Mouse (Mus musculus) neural tube, embryonic 14.5 days (tissue): Measurements from ENCODE around the gene Neurl4. TPM values are rescaled to one million over a fixed set of nuclear protein-coding genes. Genes with fewer than 3 reads are reported as not detected.
"Not testable (repeated sequence)": the region's sequence is repeated elsewhere in the genome, so short reads cannot be mapped to it uniquely, and the experiment has no call there.

Source experiments
- ATAC-seq: fragments of 200-750 bp; cut with Nextera tagmentation; 2 replicates; pipeline ENCODE4 v1.8.0; 2017; ENCODE audit warnings: low read depth, mild to moderate bottlenecking, moderate TSS enrichment, moderate library complexity
- H3K27ac ChIP-seq: fragments of 300-500 bp; sonication (generic); 2 replicates; pipeline ENCODE4 v1.5.1; 2014; ENCODE audit warnings: low read depth, mild to moderate bottlenecking, control low read depth, low read length, moderate library complexity, mixed read lengths
- H3K27me3 ChIP-seq: fragments of 300-500 bp; sonication (generic); 2 replicates; pipeline ENCODE4 v1.6.1; 2014; ENCODE audit warnings: low read length; ENCODE audit not compliant: control insufficient read depth, insufficient read depth
- H3K36me3 ChIP-seq: fragments of 300-500 bp; sonication (generic); 2 replicates; pipeline ENCODE4 v1.6.1; 2014; ENCODE audit warnings: low read length, mixed read lengths; ENCODE audit not compliant: control insufficient read depth, insufficient read depth
- H3K4me1 ChIP-seq: fragments of 300-500 bp; sonication (generic); 2 replicates; pipeline ENCODE4 v1.6.1; 2014; ENCODE audit warnings: low read length; ENCODE audit not compliant: control insufficient read depth, insufficient read depth
- H3K4me2 ChIP-seq: fragments of 300-500 bp; sonication (generic); 2 replicates; pipeline ENCODE4 v1.6.1; 2014; ENCODE audit warnings: mild to moderate bottlenecking, low read depth, low read length, control low read depth
- H3K4me3 ChIP-seq: fragments of 300-500 bp; sonication (generic); 2 replicates; pipeline ENCODE4 v1.5.1; 2014; ENCODE audit warnings: low read depth, low read length, control low read depth, mixed read lengths
- H3K9ac ChIP-seq: fragments of 300-500 bp; sonication (generic); replicated peaks from 2 replicates; pipeline ENCODE4 v1.6.1; 2014; ENCODE audit warnings: low read depth, mild to moderate bottlenecking, control low read depth, low read length, mixed read lengths
- H3K9me3 ChIP-seq: fragments of 300-500 bp; sonication (generic); 2 replicates; pipeline ENCODE4 v1.6.1; 2016; ENCODE audit warnings: low read length; ENCODE audit not compliant: control insufficient read depth
- WGBS: fragments of 180-500 bp; shearing (Covaris S2); extraction: QIAGEN DNeasy Blood & Tissue Kit; methylation state at CpG from one replicate; pipeline ENCODE4 v1.1.7; 2014; 5-methylcytosine and 5-hydroxymethylcytosine counted together
- polyA plus RNA-seq: library from polyadenylated mRNA; unstranded; fragments of >200 nt; fragmentation: Nextera tagmentation; extraction: Ambion mirVana; gene quantifications from 2 replicates; pipeline ENCODE4 v1.2.1, GENCODE M21; 2014

Gene Neurl4
- 26.2 and 27.8 TPM in 2 replicates for polyA plus RNA-seq

- ATAC-seq = peak; percentile 95
- peak within 1 kb of the TSS; percentile 88 for H3K4me2 ChIP-seq
- H3K36me3 ChIP-seq = peaks cover 17% of the 10 kb centered on the region
- no peaks in the 10 kb centered on the region for H3K27me3 ChIP-seq
- peak within 1 kb of the TSS; percentile 97 for H3K27ac ChIP-seq
- WGBS = under 1% methylated on average over 38 of the region's 38 CpGs
- H3K4me3 ChIP-seq = peak within 1 kb of the TSS; percentile 80
- no peaks in the 10 kb centered on the region for H3K9me3 ChIP-seq
- H3K4me1 ChIP-seq = peaks cover 23% of the 10 kb centered on the region
- peak within 1 kb of the TSS; percentile 96 for H3K9ac ChIP-seq
Measured at GRCm38 (mm10) chr11:69900471-69901405, at the start of gene Neurl4, which contains the start of gene 2810408A11Rik. Neurl4 (plus strand) TSS chr11:69901072. 2810408A11Rik (minus strand) TSS chr11:69900987.

- Histone ChIP-seq H3K27ac (no peak overlapping the region), H3K4me1 (0 out of 2 replicates have a peak, but pooled peaks cover 2% of the 10 kb centered on the region), H3K9ac (no peak overlapping the region), H3K4me3 (no peak overlapping the region), H3K36me3 (peaks cover 9% of the 10 kb centered on the region; the same call in 1 of the 2 replicates), H3K4me2 (no peak overlapping the region), H3K9me3 (no peaks in the 10 kb centered on the region), H3K27me3 (peaks cover 7% of the 10 kb centered on the region; the same call in 1 of the 2 replicates)
- 68% methylated on average over 7 of the region's 7 CpGs for WGBS
- ATAC-seq = no peak
Measured at GRCm38 (mm10) chr11:69853994-69854393, 46.9 kb upstream of the Neurl4 start.

- WGBS = 88% methylated on average over 10 of the region's 10 CpGs
- H3K4me2 ChIP-seq = no peak overlapping the region
- no peaks in the 10 kb centered on the region for H3K9me3 ChIP-seq
- H3K27ac ChIP-seq = no peak overlapping the region
- H3K4me1 ChIP-seq = 0 out of 2 replicates have a peak, but pooled peaks cover 2% of the 10 kb centered on the region
- H3K4me3 ChIP-seq = no peak overlapping the region
- peaks cover 10% of the 10 kb centered on the region; the same call in 1 of the 2 replicates for H3K27me3 ChIP-seq
- no peak for ATAC-seq
- no peak overlapping the region for H3K9ac ChIP-seq
- H3K36me3 ChIP-seq = peaks cover 9% of the 10 kb centered on the region; the same call in 1 of the 2 replicates
Measured at GRCm38 (mm10) chr11:69854680-69855079, 46.2 kb upstream of the Neurl4 start.

- peak; percentile 66; the same call in 1 of the 2 replicates for ATAC-seq
- H3K9me3 ChIP-seq = no peaks in the 10 kb centered on the region
- no peak overlapping the region for H3K4me2 ChIP-seq
- H3K27ac ChIP-seq = no peak overlapping the region
- peaks cover 10% of the 10 kb centered on the region; the same call in 1 of the 2 replicates for H3K27me3 ChIP-seq
- WGBS = 24% methylated on average over 16 of the region's 16 CpGs
- peaks cover 8% of the 10 kb centered on the region; the same call in 1 of the 2 replicates for H3K36me3 ChIP-seq
- H3K4me3 ChIP-seq = no peak overlapping the region
- 0 out of 2 replicates have a peak, but pooled peaks cover 2% of the 10 kb centered on the region for H3K4me1 ChIP-seq
- no peak overlapping the region for H3K9ac ChIP-seq
Measured at GRCm38 (mm10) chr11:69855347-69855746, 45.5 kb upstream of the Neurl4 start.

- H3K27ac ChIP-seq = no peak within 1 kb of the TSS
- no peaks in the 10 kb centered on the region for H3K4me1 ChIP-seq
- no peak within 1 kb of the TSS for H3K9ac ChIP-seq
- no peak for ATAC-seq
- H3K9me3 ChIP-seq = no peaks in the 10 kb centered on the region
- peaks cover 10% of the 10 kb centered on the region; the same call in 1 of the 2 replicates for H3K27me3 ChIP-seq
- no peaks in the 10 kb centered on the region for H3K36me3 ChIP-seq
- H3K4me2 ChIP-seq = no peak within 1 kb of the TSS
- no peak within 1 kb of the TSS for H3K4me3 ChIP-seq
- 19% methylated on average over 30 of the region's 30 CpGs for WGBS
Measured at GRCm38 (mm10) chr11:69858113-69858998, 42.5 kb upstream of the Neurl4 start, which contains the start of gene Tnk1. Tnk1 (minus strand) TSS chr11:69858730.

GRCm38 (mm10) chr11:69863729-69864128 lies 37.1 kb upstream of the Neurl4 start:
- not testable (repeated sequence) for H3K36me3 ChIP-seq, ATAC-seq, H3K4me3 ChIP-seq, H3K9ac ChIP-seq, H3K27ac ChIP-seq, H3K27me3 ChIP-seq, H3K4me2 ChIP-seq, H3K9me3 ChIP-seq, H3K4me1 ChIP-seq
- WGBS = 68% methylated on average over 3 of the region's 3 CpGs

GRCm38 (mm10) chr11:69864138-69864860 lies 36.6 kb upstream of the Neurl4 start:
- 46% methylated on average over 8 of the region's 8 CpGs for WGBS
- H3K4me1 ChIP-seq = no peaks in the 10 kb centered on the region
- 0 out of 2 replicates have a peak, but pooled peaks cover under 1% of the 10 kb centered on the region for H3K27me3 ChIP-seq
- no peak for ATAC-seq
- no peaks in the 10 kb centered on the region for H3K9me3 ChIP-seq
- no peak overlapping the region for H3K4me3 ChIP-seq
- no peaks in the 10 kb centered on the region for H3K36me3 ChIP-seq
- no peak overlapping the region for H3K4me2 ChIP-seq
- no peak overlapping the region for H3K27ac ChIP-seq
- H3K9ac ChIP-seq = no peak overlapping the region

GRCm38 (mm10) chr11:69865561-69865960 lies 35.3 kb upstream of the Neurl4 start:
- no peak overlapping the region for H3K4me3 ChIP-seq
- 78% methylated on average over 9 of the region's 9 CpGs for WGBS
- no peak for ATAC-seq

More at GRCm38 (mm10) chr11:69865561-69865960, 35.3 kb upstream of the Neurl4 start:
- Histone ChIP-seq H3K4me1 (no peaks in the 10 kb centered on the region), H3K27ac (no peak overlapping the region), H3K9ac (no peak overlapping the region), H3K4me2 (no peak overlapping the region), H3K27me3 (no peaks in the 10 kb centered on the region), H3K36me3 (no peaks in the 10 kb centered on the region), H3K9me3 (no peaks in the 10 kb centered on the region)
